Mouse (Mus musculus) E14TG2a.4 (cell line): Measurements from ENCODE around the gene Rab11a.

Experiments used
- CTCF ChIP-seq: conservative IDR thresholded peaks from 2 replicates; pipeline ENCODE4 v1.5.1; 2014; ENCODE audit warnings: low read length
- NANOG ChIP-seq: IDR thresholded peaks from 2 replicates; pipeline ENCODE4 v1.6.1; 2014; ENCODE audit warnings: borderline replicate concordance, low read length, mixed read lengths

GRCm38 (mm10) chr9:64769911-64770310, 32.4 kb upstream of the Rab11a start:
- no peak for TF ChIP-seq CTCF
- no peak for TF ChIP-seq NANOG
